Mouse (Mus musculus): Measurements from ENCODE around the gene Slc1a2. TPM values are rescaled to one million over a fixed set of nuclear protein-coding genes. Genes with fewer than 3 reads are reported as not detected.

Slc1a2 gene
- polyA plus RNA-seq, 1 experiment from 2014 or later, result 0.16 TPM

GRCm38 (mm10) chr2:102638140-102638539 lies 20.3 kb upstream of the Slc1a2 start:
- no peak overlapping the region for H3K4me2 ChIP-seq
- no peak for ATAC-seq (ENCODE audit: insufficient number of reproducible peaks, insufficient read depth, low FRiP score, low TSS enrichment, low read depth)

GRCm38 (mm10) chr2:102638690-102639089 lies 19.8 kb upstream of the Slc1a2 start:
- no peak for ATAC-seq (ENCODE audit: insufficient number of reproducible peaks, insufficient read depth, low FRiP score, low TSS enrichment, low read depth)
- WGBS, result 85% methylated on average over 2 of the region's 2 CpGs

More at GRCm38 (mm10) chr2:102638140-102638539, 20.3 kb upstream of the Slc1a2 start:
- H3K27ac ChIP-seq, result no peak overlapping the region
- WGBS, result 54% methylated on average over 5 of the region's 5 CpGs
- H3K27me3 ChIP-seq, result no peaks in the 10 kb centered on the region
- H3K9ac ChIP-seq (replicated peaks), result no peak overlapping the region
- no peaks in the 10 kb centered on the region for H3K4me1 ChIP-seq (replicated peaks)
- H3K9me3 ChIP-seq, result no peaks in the 10 kb centered on the region
- no peaks in the 10 kb centered on the region for H3K36me3 ChIP-seq
- H3K4me3 ChIP-seq (replicated peaks), result no peak overlapping the region

GRCm38 (mm10) chr2:102648845-102649500 lies 9.5 kb upstream of the Slc1a2 start:
- H3K9me3 ChIP-seq, result no peaks in the 10 kb centered on the region
- H3K9ac ChIP-seq (replicated peaks), result no peak overlapping the region
- no peak for ATAC-seq (ENCODE audit: insufficient number of reproducible peaks, insufficient read depth, low FRiP score, low TSS enrichment, low read depth)
- H3K27ac ChIP-seq, result no peak overlapping the region
- 72% methylated on average over 10 of the region's 10 CpGs for WGBS
- no peak overlapping the region for H3K4me3 ChIP-seq (replicated peaks)
- H3K4me1 ChIP-seq (replicated peaks), result no peaks in the 10 kb centered on the region
- no peak overlapping the region for H3K4me2 ChIP-seq
- no peaks in the 10 kb centered on the region for H3K36me3 ChIP-seq
- H3K27me3 ChIP-seq, result no peaks in the 10 kb centered on the region

More at GRCm38 (mm10) chr2:102638690-102639089, 19.8 kb upstream of the Slc1a2 start:
- no peak overlapping the region for H3K9ac ChIP-seq (replicated peaks)
- H3K27ac ChIP-seq, result no peak overlapping the region
- no peaks in the 10 kb centered on the region for H3K4me1 ChIP-seq (replicated peaks)
- no peaks in the 10 kb centered on the region for H3K36me3 ChIP-seq
- no peak overlapping the region for H3K4me3 ChIP-seq (replicated peaks)
- H3K4me2 ChIP-seq, result no peak overlapping the region
- H3K27me3 ChIP-seq, result no peaks in the 10 kb centered on the region
- no peaks in the 10 kb centered on the region for H3K9me3 ChIP-seq

GRCm38 (mm10) chr2:102650322-102650721 lies 8.1 kb upstream of the Slc1a2 start:
- 88% methylated on average over 4 of the region's 4 CpGs for WGBS
- no peaks in the 10 kb centered on the region for H3K9me3 ChIP-seq
- no peak for ATAC-seq (ENCODE audit: insufficient number of reproducible peaks, insufficient read depth, low FRiP score, low TSS enrichment, low read depth)

GRCm38 (mm10) chr2:102655966-102656725 lies 2.3 kb upstream of the Slc1a2 start:
- no peak overlapping the region for H3K9ac ChIP-seq (replicated peaks)
- H3K4me3 ChIP-seq (replicated peaks), result no peak overlapping the region
- H3K9me3 ChIP-seq, result no peaks in the 10 kb centered on the region
- H3K36me3 ChIP-seq, result no peaks in the 10 kb centered on the region
- no peak for ATAC-seq (ENCODE audit: insufficient number of reproducible peaks, insufficient read depth, low FRiP score, low TSS enrichment, low read depth)
- 65% methylated on average over 8 of the region's 8 CpGs for WGBS
- peaks cover 12% of the 10 kb centered on the region for H3K4me1 ChIP-seq (replicated peaks)
- H3K27me3 ChIP-seq, result peaks cover 42% of the 10 kb centered on the region
- H3K4me2 ChIP-seq, result no peak overlapping the region
- H3K27ac ChIP-seq, result no peak overlapping the region

More at GRCm38 (mm10) chr2:102650322-102650721, 8.1 kb upstream of the Slc1a2 start:
- no peak overlapping the region for H3K27ac ChIP-seq
- H3K4me2 ChIP-seq, result no peak overlapping the region
- no peaks in the 10 kb centered on the region for H3K4me1 ChIP-seq (replicated peaks)
- H3K27me3 ChIP-seq, result no peaks in the 10 kb centered on the region
- no peak overlapping the region for H3K9ac ChIP-seq (replicated peaks)
- no peak overlapping the region for H3K4me3 ChIP-seq (replicated peaks)
- no peaks in the 10 kb centered on the region for H3K36me3 ChIP-seq

- ATAC-seq (ENCODE audit: insufficient number of reproducible peaks, insufficient read depth, low FRiP score, low TSS enrichment, low read depth), result no peak
- WGBS, result 11% methylated on average over 6 of the region's 7 CpGs
- no peak overlapping the region for H3K27ac ChIP-seq
- H3K27me3 ChIP-seq, result peaks cover 57% of the 10 kb centered on the region
- no peaks in the 10 kb centered on the region for H3K36me3 ChIP-seq
- no peak overlapping the region for H3K9ac ChIP-seq (replicated peaks)
- H3K4me3 ChIP-seq (replicated peaks), result no peak overlapping the region
- H3K4me2 ChIP-seq, result peak overlapping the region; percentile 99; the same call in 1 of the 2 replicates
- H3K4me1 ChIP-seq (replicated peaks), result peaks cover 16% of the 10 kb centered on the region
- no peaks in the 10 kb centered on the region for H3K9me3 ChIP-seq
Observed at GRCm38 (mm10) chr2:102657726-102658125, 733 bp upstream of the Slc1a2 start.

GRCm38 (mm10) chr2:102658661-102659520 lies 432 bp downstream of the Slc1a2 start:
- Histone ChIP-seq H3K36me3 (no peaks in the 10 kb centered on the region), H3K9ac (replicated peaks) (peak overlapping the region; percentile 64), H3K27me3 (peaks cover 58% of the 10 kb centered on the region), H3K4me1 (replicated peaks) (peaks cover 23% of the 10 kb centered on the region), H3K4me3 (replicated peaks) (peak overlapping the region; percentile 70), H3K4me2 (peak overlapping the region; percentile 99), H3K9me3 (no peaks in the 10 kb centered on the region), H3K27ac (no peak overlapping the region)
- ATAC-seq (ENCODE audit: insufficient number of reproducible peaks, insufficient read depth, low FRiP score, low TSS enrichment, low read depth), result peak; percentile 77
- under 1% methylated on average over 79 of the region's 80 CpGs for WGBS

- peaks cover 23% of the 10 kb centered on the region for H3K4me1 ChIP-seq (replicated peaks)
- WGBS, result 0% methylated on average over 10 of the region's 10 CpGs
- no peak for ATAC-seq (ENCODE audit: insufficient number of reproducible peaks, insufficient read depth, low FRiP score, low TSS enrichment, low read depth)
- H3K4me2 ChIP-seq, result peak overlapping the region; percentile 99
- no peak overlapping the region for H3K9ac ChIP-seq (replicated peaks)
- no peaks in the 10 kb centered on the region for H3K36me3 ChIP-seq
- H3K4me3 ChIP-seq (replicated peaks), result peak overlapping the region; percentile 70
- H3K27ac ChIP-seq, result no peak overlapping the region
- no peaks in the 10 kb centered on the region for H3K9me3 ChIP-seq
- H3K27me3 ChIP-seq, result peaks cover 62% of the 10 kb centered on the region
Observed at GRCm38 (mm10) chr2:102659521-102659830, 1.0 kb downstream of the Slc1a2 start.

GRCm38 (mm10) chr2:102661052-102661451 lies 2.6 kb downstream of the Slc1a2 start:
- H3K36me3 ChIP-seq, result no peaks in the 10 kb centered on the region
- no peak overlapping the region for H3K4me2 ChIP-seq
- H3K4me1 ChIP-seq (replicated peaks), result peaks cover 23% of the 10 kb centered on the region
- WGBS, result 42% methylated on average over 2 of the region's 2 CpGs
- no peak overlapping the region for H3K9ac ChIP-seq (replicated peaks)
- H3K9me3 ChIP-seq, result no peaks in the 10 kb centered on the region
- ATAC-seq (ENCODE audit: insufficient number of reproducible peaks, insufficient read depth, low FRiP score, low TSS enrichment, low read depth), result no peak
- H3K27ac ChIP-seq, result no peak overlapping the region
- no peak overlapping the region for H3K4me3 ChIP-seq (replicated peaks)
- peaks cover 62% of the 10 kb centered on the region for H3K27me3 ChIP-seq

GRCm38 (mm10) chr2:102662911-102663310 lies 4.5 kb downstream of the Slc1a2 start:
- Histone ChIP-seq H3K36me3 (no peaks in the 10 kb centered on the region), H3K4me3 (replicated peaks) (no peak overlapping the region), H3K4me2 (no peak overlapping the region), H3K27ac (no peak overlapping the region), H3K27me3 (peaks cover 51% of the 10 kb centered on the region), H3K9me3 (no peaks in the 10 kb centered on the region), H3K9ac (replicated peaks) (no peak overlapping the region), H3K4me1 (replicated peaks) (peaks cover 23% of the 10 kb centered on the region)
- WGBS, result 66% methylated on average over 9 of the region's 9 CpGs
- ATAC-seq (ENCODE audit: insufficient number of reproducible peaks, insufficient read depth, low FRiP score, low TSS enrichment, low read depth), result no peak

GRCm38 (mm10) chr2:102663339-102663738 lies 4.9 kb downstream of the Slc1a2 start:
- Histone ChIP-seq H3K9me3 (no peaks in the 10 kb centered on the region), H3K4me2 (no peak overlapping the region), H3K4me3 (replicated peaks) (no peak overlapping the region), H3K4me1 (replicated peaks) (peaks cover 19% of the 10 kb centered on the region), H3K9ac (replicated peaks) (no peak overlapping the region), H3K27ac (no peak overlapping the region), H3K27me3 (peaks cover 46% of the 10 kb centered on the region), H3K36me3 (no peaks in the 10 kb centered on the region)
- ATAC-seq (ENCODE audit: insufficient number of reproducible peaks, insufficient read depth, low FRiP score, low TSS enrichment, low read depth), result no peak
- 20% methylated on average over 6 of the region's 6 CpGs for WGBS
